Mouse (Mus musculus) embryonic facial prominence, embryonic 15.5 days (tissue): ENCODE data around the gene Zfp990. TPM values are rescaled to one million over a fixed set of nuclear protein-coding genes. Genes with fewer than 3 reads are reported as not detected.

Experiments
- polyA plus RNA-seq: library from polyadenylated mRNA; unstranded; fragments of >200 nt; fragmentation: Nextera tagmentation; extraction: Ambion mirVana; gene quantifications from 2 replicates; pipeline ENCODE4 v1.2.1, GENCODE M21; 2015

The Zfp990 gene
- polyA plus RNA-seq, 1 experiment from 2014 or later, result not detected

Other genes with a start within 250 kb of the Zfp990 start
- gene Tnfrsf8, start 195.6 kb upstream of the Zfp990 start, polyA plus RNA-seq, result 0.17 and 0.20 TPM in 2 replicates
- gene Gm13212, start 74.4 kb downstream of the Zfp990 start, polyA plus RNA-seq, result 0.88 and 1.1 TPM in 2 replicates
- gene Zfp980, start 159.9 kb downstream of the Zfp990 start, polyA plus RNA-seq, result not detected in 2 replicates